ENCODE assay signal across 34 mouse cellular contexts in the genomic region with DNA sequence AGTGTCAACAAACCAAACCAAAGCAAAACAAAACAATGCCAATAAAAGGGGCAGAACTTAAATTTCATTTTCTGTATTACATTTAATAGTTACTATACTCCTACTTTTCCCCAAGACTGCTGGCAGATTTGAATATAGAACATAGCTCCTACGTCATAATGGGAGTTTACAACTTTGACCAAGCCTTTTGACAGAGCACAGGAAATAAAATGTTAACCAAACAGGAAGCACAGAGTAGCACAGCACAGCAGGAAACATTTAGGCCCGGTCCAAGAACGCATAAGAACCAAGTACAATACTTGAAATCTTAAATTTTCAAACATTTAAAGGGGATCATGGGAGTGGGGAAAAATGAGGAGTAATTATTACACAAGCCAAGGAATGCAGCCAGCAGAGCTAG. TPM values are rescaled to one million over a fixed set of nuclear protein-coding genes. Genes with fewer than 3 reads are reported as not detected.
A peak's percentile ranks its signal among the peaks of the same experiment; 100 is the strongest.
DNase-seq lines count a peak whose midpoint lies in the region; ATAC-seq lines count a peak whose summit lies in the region.
"Had no signal": no experiment of that assay in that cellular context is flagged by ENCODE, and none has a peak within 500 bp of the region (broad histone marks: within the 10 kb centered on the region; RNA-seq: fewer than 3 reads in every experiment).

No protein-coding gene starts in this region.

- no peak overlapping the region for H3K9ac ChIP-seq in lung, embryonic 16.5 days (ENCODE audit: low read length)
- H3K9ac ChIP-seq: heart, embryonic 12.5 days; hindbrain, embryonic 15.5 days; intestine, embryonic 15.5 days; limb, embryonic 13.5 days; neural tube, embryonic 13.5 days had no signal

- no peak for DNase-seq in lung, postnatal 4 days
- DNase-seq in CD4-positive helper T cell, adult 2 months (ENCODE audit: low read depth, low spot score) = peak; percentile 32
- no peak for DNase-seq in kidney, adult 8-10 months
- DNase-seq in adrenal gland, adult 8-10 months = no peak
- DNase-seq: adrenal gland, postnatal 36 days; cerebellum, adult 18-20 months; cerebellum, postnatal 10 days; gastrocnemius, adult 2 months; gastrocnemius, postnatal 36 days; heart, adult 2 months; kidney, adult 2 months; kidney, postnatal 25 days; midbrain, embryonic 14.5 days; retina, postnatal 1 day; right cerebral cortex, postnatal 25 days; thymus, adult 2 months; thymus, postnatal 36 days had no signal

- no peak overlapping the region for H3K4me3 ChIP-seq in lung, embryonic 16.5 days (ENCODE audit: low read length)
- H3K4me3 ChIP-seq: erythroblast, embryonic 14.5 days; gastrocnemius, adult 2 months; heart, adult 2 months; heart, embryonic 12.5 days; hindbrain, embryonic 10.5 days; hindbrain, embryonic 15.5 days; intestine, embryonic 15.5 days; limb, embryonic 13.5 days; neural tube, embryonic 13.5 days had no signal

- no peaks in the 10 kb centered on the region for H3K27me3 ChIP-seq in lung, embryonic 16.5 days (ENCODE audit: control insufficient read depth, insufficient read depth, low read depth, low read length)
- H3K27me3 ChIP-seq: heart, embryonic 12.5 days; hindbrain, embryonic 15.5 days; intestine, embryonic 15.5 days; limb, embryonic 13.5 days; neural tube, embryonic 13.5 days had no signal

- ATAC-seq in lung, embryonic 16.5 days (ENCODE audit: low read depth) = peak; percentile 45; the same call in 1 of the 2 replicates
- peak; percentile 91 for ATAC-seq in activated CD4-positive, CD25-positive, alpha-beta regulatory T cell, adult 4 months
- ATAC-seq in monocyte, adult 5-6 weeks (replicated peaks; ENCODE audit: insufficient number of reproducible peaks, low FRiP score, low TSS enrichment, poor library complexity, severe bottlenecking) = 0 out of 2 replicates have a peak, but pooled peaks have one; percentile 50
- ATAC-seq in megakaryocyte, adult 5-6 weeks (ENCODE audit: poor library complexity, severe bottlenecking) = no peak
- ATAC-seq: forebrain, embryonic 16.5 days; intestine, embryonic 15.5 days; Patski had no signal

- H3K27ac ChIP-seq in lung, embryonic 16.5 days (ENCODE audit: low read length) = no peak overlapping the region
- H3K27ac ChIP-seq: gastrocnemius, adult 2 months; heart, adult 2 months; hindbrain, embryonic 10.5 days; hindbrain, embryonic 15.5 days; intestine, embryonic 15.5 days; limb, embryonic 13.5 days; macrophage; neural tube, embryonic 13.5 days; stomach, postnatal 0 days had no signal

- no peak overlapping the region for H3K4me2 ChIP-seq in lung, embryonic 16.5 days (ENCODE audit: low read depth, low read length)
- H3K4me2 ChIP-seq: heart, embryonic 12.5 days; hindbrain, embryonic 15.5 days; intestine, embryonic 15.5 days; limb, embryonic 13.5 days; liver, embryonic 11.5 days; neural tube, embryonic 13.5 days had no signal

- 54% methylated on average over 3 of the region's 3 CpGs for WGBS in lung, embryonic 16.5 days

- no peaks in the 10 kb centered on the region for H3K9me3 ChIP-seq in lung, embryonic 16.5 days (ENCODE audit: control insufficient read depth, low read length)
- H3K9me3 ChIP-seq: G1E; heart, embryonic 12.5 days; hindbrain, embryonic 10.5 days; hindbrain, embryonic 15.5 days; intestine, embryonic 15.5 days; limb, embryonic 13.5 days; neural tube, embryonic 13.5 days had no signal

- no peaks in the 10 kb centered on the region for H3K36me3 ChIP-seq in lung, embryonic 16.5 days (ENCODE audit: control insufficient read depth, insufficient read depth, low read length)
- H3K36me3 ChIP-seq: G1E; heart, embryonic 12.5 days; hindbrain, embryonic 10.5 days; hindbrain, embryonic 15.5 days; intestine, embryonic 15.5 days; limb, embryonic 13.5 days; neural tube, embryonic 13.5 days had no signal

- no peaks in the 10 kb centered on the region for H3K4me1 ChIP-seq in lung, embryonic 16.5 days (replicated peaks; ENCODE audit: control insufficient read depth, insufficient read depth, low read length)
- H3K4me1 ChIP-seq: heart, embryonic 12.5 days; hindbrain, embryonic 10.5 days; hindbrain, embryonic 15.5 days; intestine, embryonic 15.5 days; limb, embryonic 13.5 days; neural tube, embryonic 13.5 days had no signal

RNA-seq across cellular contexts. Expression of a gene that starts 11.3 kb away (rescaled TPM):
- polyA plus RNA-seq in lung, embryonic 16.5 days (2015; fragmentation: Nextera tagmentation; extraction: Ambion mirVana) = 1.1 and 1.2 TPM in 2 replicates
- polyA plus RNA-seq in activated CD4-positive, CD25-positive, alpha-beta regulatory T cell, adult 4 months (2017; shearing (Covaris generic)) = 10 to 100 TPM; 19.5 to 23.8 TPM
- total RNA-seq in monocyte, adult 5-6 weeks (2017) = 66.8 to 77.1 TPM (median 69.6 TPM) in 3 replicates
- total RNA-seq in megakaryocyte, adult 5-6 weeks (2015) = 52.4 and 55.0 TPM in 2 replicates
- total RNA-seq in megakaryocyte, adult 5-6 weeks (2017) = 21.8 and 29.0 TPM in 2 replicates
- 1 to 10 TPM; 6.9 to 9.1 (median 7.5) TPM for total RNA-seq in adrenal gland, adult 8-10 months (2022)
